Mouse (Mus musculus): ENCODE measurements around the gene Edil3.

The Edil3 gene

GRCm38 (mm10) chr13:89256906-89257305 is 435.6 kb downstream of the Edil3 start:
- DNase-seq (ENCODE audit: low spot score), result no peak

- no peak for DNase-seq (ENCODE audit: low spot score)
Measured at GRCm38 (mm10) chr13:89286696-89287305, 465.5 kb downstream of the Edil3 start.

- DNase-seq (ENCODE audit: low spot score), result no peak
Measured at GRCm38 (mm10) chr13:89288201-89288600, 466.9 kb downstream of the Edil3 start.

- no peak for DNase-seq (ENCODE audit: low spot score)
Measured at GRCm38 (mm10) chr13:89321155-89321554, 499.9 kb downstream of the Edil3 start.

GRCm38 (mm10) chr13:89324282-89324681 is 503.0 kb downstream of the Edil3 start:
- no peak for DNase-seq (ENCODE audit: low spot score)

DNA sequence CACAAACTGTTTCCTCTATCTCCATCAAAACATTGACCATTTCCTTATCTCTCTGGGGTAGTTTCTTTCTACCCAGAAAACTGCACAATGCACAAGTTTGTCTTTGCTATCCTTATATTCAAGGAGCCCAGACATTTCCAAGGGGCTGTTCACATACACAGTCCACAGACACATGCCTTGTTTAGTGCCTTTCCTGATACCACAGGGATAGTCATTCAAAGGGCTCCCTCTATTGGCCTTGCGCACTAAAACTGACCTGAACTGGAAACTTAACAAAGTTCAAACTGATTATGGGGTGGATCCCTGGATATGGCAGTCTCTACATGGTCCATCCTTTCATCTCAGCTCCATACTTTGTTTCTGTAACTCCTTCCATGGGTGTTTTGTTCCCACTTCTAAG is 513.2 kb downstream of the Edil3 start:
- no peak for DNase-seq (ENCODE audit: low spot score)

- no peak for DNase-seq (ENCODE audit: low spot score)
Measured at GRCm38 (mm10) chr13:89335908-89336579, 514.8 kb downstream of the Edil3 start.

- DNase-seq (ENCODE audit: low spot score), result no peak
Measured at GRCm38 (mm10) chr13:89339055-89339454, 517.8 kb downstream of the Edil3 start.

DNA sequence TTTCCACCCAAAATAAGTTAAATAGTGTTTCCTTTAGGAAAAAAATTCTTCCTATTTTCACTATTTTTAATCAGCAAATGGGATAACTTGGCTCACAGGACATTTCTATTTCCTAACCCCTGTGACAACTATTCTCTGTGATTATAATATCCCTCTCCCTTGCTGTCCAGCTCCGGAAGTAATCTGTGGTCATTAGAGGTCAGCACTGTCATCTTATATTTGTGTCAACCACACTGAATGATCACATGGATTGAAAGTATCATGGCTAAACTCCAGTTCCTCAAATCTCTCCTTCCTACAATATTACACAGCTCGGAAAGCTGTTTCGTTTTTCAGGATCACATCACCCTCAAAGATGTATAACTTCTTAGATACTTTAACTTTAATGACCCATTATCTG is 518.5 kb downstream of the Edil3 start:
- DNase-seq (ENCODE audit: low spot score), result no peak

GRCm38 (mm10) chr13:89355234-89355633 is 534.0 kb downstream of the Edil3 start:
- DNase-seq (ENCODE audit: low spot score), result no peak

GRCm38 (mm10) chr13:89358407-89358806 is 537.1 kb downstream of the Edil3 start:
- DNase-seq (ENCODE audit: low spot score), result no peak

DNA sequence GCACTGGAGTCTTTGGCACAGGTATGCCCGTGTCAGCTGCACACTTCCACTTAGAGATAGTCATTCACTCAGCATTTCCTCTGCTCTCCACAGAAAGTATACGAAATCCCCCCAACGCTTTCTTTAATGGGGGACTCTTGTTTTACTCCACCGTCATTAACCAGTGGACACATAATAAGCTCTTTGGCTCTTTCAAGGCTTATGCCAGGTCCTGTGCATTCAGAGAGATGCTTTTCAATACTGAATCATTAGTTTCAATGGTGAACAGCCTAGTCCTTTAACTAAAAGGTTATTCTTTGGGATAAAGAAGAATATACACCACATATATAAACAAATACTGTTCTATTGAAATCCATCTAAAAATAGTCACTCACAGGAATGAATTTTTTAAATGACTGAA is 541.0 kb downstream of the Edil3 start:
- no peak for DNase-seq (ENCODE audit: low spot score)

GRCm38 (mm10) chr13:89371253-89371652 is 550.0 kb downstream of the Edil3 start:
- no peak for DNase-seq (ENCODE audit: low spot score)

GRCm38 (mm10) chr13:89371656-89372240 is 550.5 kb downstream of the Edil3 start:
- DNase-seq (ENCODE audit: low spot score), result no peak

Measured in testis, postnatal 10 days (tissue).